Mouse (Mus musculus) kidney, embryonic 16.5 days (tissue): ENCODE data around the gene Tsx. TPM values are rescaled to one million over a fixed set of nuclear protein-coding genes. Genes with fewer than 3 reads are reported as not detected.

Source experiments
- ATAC-seq: fragments of 200-750 bp; cut with Nextera tagmentation; 2 replicates; pipeline ENCODE4 v1.8.0; 2017; ENCODE audit warnings: moderate TSS enrichment; ENCODE audit not compliant: low FRiP score, low TSS enrichment
- H3K27ac ChIP-seq: fragments of 300-500 bp; sonication (generic); 2 replicates; pipeline ENCODE4 v1.5.1; 2014; ENCODE audit warnings: low read length
- H3K27me3 ChIP-seq: fragments of 300-500 bp; sonication (generic); 2 replicates; pipeline ENCODE4 v1.6.1; 2014; ENCODE audit warnings: low read length, control low read depth, mixed read lengths; ENCODE audit not compliant: insufficient read depth
- H3K36me3 ChIP-seq: fragments of 300-500 bp; sonication (generic); 2 replicates; pipeline ENCODE4 v1.6.1; 2014; ENCODE audit warnings: low read length, control low read depth, mixed read lengths; ENCODE audit not compliant: insufficient read depth
- H3K4me1 ChIP-seq: fragments of 300-500 bp; sonication (generic); 2 replicates; pipeline ENCODE4 v1.6.1; 2014; ENCODE audit warnings: low read length, control low read depth, mixed read lengths; ENCODE audit not compliant: insufficient read depth
- H3K4me2 ChIP-seq: fragments of 300-500 bp; sonication (generic); replicated peaks from 2 replicates; pipeline ENCODE4 v1.6.1; 2014; ENCODE audit warnings: low read depth, low read length
- H3K4me3 ChIP-seq: fragments of 300-500 bp; sonication (generic); 2 replicates; pipeline ENCODE4 v1.5.1; 2014; ENCODE audit warnings: mild to moderate bottlenecking, low read length
- H3K9ac ChIP-seq: fragments of 300-500 bp; sonication (generic); replicated peaks from 2 replicates; pipeline ENCODE4 v1.6.1; 2014; ENCODE audit warnings: low read length
- H3K9me3 ChIP-seq: fragments of 300-500 bp; sonication (generic); 2 replicates; pipeline ENCODE4 v1.6.1; 2016; ENCODE audit warnings: low read length, control low read depth
- WGBS: fragments of 180-500 bp; shearing (Covaris S2); extraction: QIAGEN DNeasy Blood & Tissue Kit; methylation state at CpG from one replicate; pipeline ENCODE4 v1.1.7; 2014; 5-methylcytosine and 5-hydroxymethylcytosine counted together
- polyA plus RNA-seq: library from polyadenylated mRNA; unstranded; fragments of >200 nt; fragmentation: Nextera tagmentation; extraction: Ambion mirVana; gene quantifications from 2 replicates; pipeline ENCODE4 v1.2.1, GENCODE M21; 2015

Tsx gene
- polyA plus RNA-seq, 1 experiment from 2014 or later, result 0.20 TPM

DNA sequence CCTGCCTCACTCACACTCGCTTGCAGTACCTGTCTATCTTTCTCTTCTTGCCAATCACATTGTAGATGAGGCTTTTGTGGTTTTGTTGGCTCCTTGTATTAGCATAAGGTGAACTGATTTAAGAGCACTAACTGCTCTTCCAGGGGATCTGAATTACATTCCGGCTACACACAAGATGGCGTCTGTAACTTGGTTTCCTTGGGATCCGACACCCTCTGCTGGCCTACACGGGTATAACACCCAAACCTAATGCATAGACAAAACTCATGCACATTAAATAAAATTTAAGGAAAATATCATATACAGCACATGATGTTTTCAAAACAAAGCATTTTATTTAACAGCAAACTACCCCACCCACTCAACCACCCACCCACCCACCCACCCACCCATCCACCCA lies 45.8 kb downstream of the Tsx start:
- H3K9ac ChIP-seq, result no peak overlapping the region
- no peak overlapping the region for H3K4me2 ChIP-seq
- no peak overlapping the region for H3K27ac ChIP-seq
- no peaks in the 10 kb centered on the region for H3K4me1 ChIP-seq
- no peak overlapping the region for H3K4me3 ChIP-seq
- no peaks in the 10 kb centered on the region; the same call in 1 of the 2 replicates for H3K36me3 ChIP-seq
- ATAC-seq, result no peak
- 72% methylated on average over 5 of the region's 5 CpGs for WGBS
- H3K27me3 ChIP-seq, result no peaks in the 10 kb centered on the region
- H3K9me3 ChIP-seq, result no peaks in the 10 kb centered on the region

DNA sequence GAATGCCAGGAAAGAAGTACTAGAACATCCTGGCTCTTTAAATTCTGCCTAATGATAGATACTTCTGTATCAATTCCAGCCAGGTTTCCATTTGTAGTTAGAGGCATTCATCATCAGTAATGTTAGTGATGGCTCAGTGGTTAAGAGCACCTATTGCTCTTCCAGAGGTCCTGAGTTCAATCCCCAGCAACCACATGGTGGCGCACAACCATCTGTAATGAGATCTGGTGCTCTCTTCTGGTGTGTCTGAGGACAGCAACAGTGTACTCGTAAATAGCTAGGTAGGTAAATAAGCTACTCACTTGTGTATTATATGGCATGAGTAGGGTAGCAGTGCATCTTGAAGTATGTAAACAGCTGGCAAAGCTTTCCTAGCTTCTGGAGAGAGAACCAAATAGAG lies 54.7 kb downstream of the Tsx start:
- no peak overlapping the region for H3K9ac ChIP-seq
- H3K27ac ChIP-seq, result no peak overlapping the region
- ATAC-seq, result no peak
- H3K27me3 ChIP-seq, result no peaks in the 10 kb centered on the region
- H3K9me3 ChIP-seq, result no peaks in the 10 kb centered on the region
- no peaks in the 10 kb centered on the region for H3K4me1 ChIP-seq
- no peaks in the 10 kb centered on the region for H3K36me3 ChIP-seq
- 81% methylated on average over 2 of the region's 2 CpGs for WGBS
- H3K4me2 ChIP-seq, result no peak overlapping the region
- H3K4me3 ChIP-seq, result no peak overlapping the region

DNA sequence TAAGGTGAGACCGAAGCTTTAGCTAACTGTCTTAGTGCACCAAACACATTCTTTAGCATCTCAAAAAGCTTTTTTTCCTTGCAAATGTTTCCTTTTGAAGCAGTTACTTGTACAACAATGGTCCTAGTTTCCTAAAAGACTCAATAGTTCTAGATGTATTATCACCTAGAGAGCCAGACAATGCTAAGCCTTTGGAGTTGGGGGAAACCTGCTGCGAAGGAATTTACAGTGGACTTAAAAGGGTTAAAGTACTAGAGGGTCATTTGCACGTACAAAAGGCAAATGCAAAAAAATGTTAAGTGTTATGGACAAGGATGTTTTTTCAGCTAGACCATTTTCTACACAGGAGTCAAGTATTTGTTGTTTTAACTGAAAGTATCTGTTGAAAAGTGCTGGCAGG lies 58.1 kb downstream of the Tsx start:
- Histone ChIP-seq H3K36me3 (no peaks in the 10 kb centered on the region), H3K27ac (no peak overlapping the region), H3K4me3 (no peak overlapping the region), H3K27me3 (no peaks in the 10 kb centered on the region), H3K4me2 (no peak overlapping the region), H3K9ac (no peak overlapping the region), H3K9me3 (no peaks in the 10 kb centered on the region), H3K4me1 (no peaks in the 10 kb centered on the region)
- WGBS, result 74% methylated on average over 3 of the region's 3 CpGs
- ATAC-seq, result no peak

Other genes starting within 250 kb of the Tsx start
- gene Nap1l2, start 227.8 kb upstream of the Tsx start, polyA plus RNA-seq, result 0.67 and 0.99 TPM in 2 replicates
- not detected in 2 replicates for gene Cdx4, start 93.1 kb upstream of the Tsx start, polyA plus RNA-seq
- gene Chic1, start 58.0 kb upstream of the Tsx start, polyA plus RNA-seq, result 3.0 and 4.3 TPM in 2 replicates
- not detected in 2 replicates for gene Gm26992, start 7.5 kb downstream of the Tsx start, polyA plus RNA-seq
- not detected in 2 replicates for gene Zcchc13, start 216.1 kb downstream of the Tsx start, polyA plus RNA-seq